Mouse (Mus musculus) liver, postnatal 0 days (tissue): ENCODE data around the gene Olfr1034. TPM values are rescaled to one million over a fixed set of nuclear protein-coding genes. Genes with fewer than 3 reads are reported as not detected.
"Not testable (repeated sequence)": the region's sequence is repeated elsewhere in the genome, so short reads cannot be mapped to it uniquely, and the experiment has no call there.

Experiments
- ATAC-seq: fragments of 200-750 bp; cut with Nextera tagmentation; 2 replicates; pipeline ENCODE4 v1.8.0; 2017; ENCODE audit warnings: mild to moderate bottlenecking, moderate library complexity
- DNase-seq: peaks from one replicate; pipeline ENCODE4 v3.0.0-alpha.2; 2016
- H3K27ac ChIP-seq: fragments of 300-500 bp; sonication (generic); 2 replicates; pipeline ENCODE4 v1.5.1; 2014; ENCODE audit warnings: antibody characterized with exemption, moderate library complexity, mild to moderate bottlenecking, low read depth
- H3K27me3 ChIP-seq: fragments of 300-500 bp; sonication (generic); 2 replicates; pipeline ENCODE4 v1.6.1; 2014; ENCODE audit warnings: low read length, control low read depth, mixed read lengths; ENCODE audit not compliant: insufficient read depth
- H3K36me3 ChIP-seq: fragments of 300-500 bp; sonication (generic); replicated peaks from 2 replicates; pipeline ENCODE4 v1.6.1; 2014; ENCODE audit warnings: mild to moderate bottlenecking, control low read depth, low read length, moderate library complexity, mixed read lengths; ENCODE audit not compliant: insufficient read depth
- H3K4me1 ChIP-seq: fragments of 300-500 bp; sonication (generic); 2 replicates; pipeline ENCODE4 v1.6.1; 2014; ENCODE audit warnings: antibody characterized with exemption, mild to moderate bottlenecking, control low read depth; ENCODE audit not compliant: insufficient read depth
- H3K4me2 ChIP-seq: fragments of 300-500 bp; sonication (generic); 2 replicates; pipeline ENCODE4 v1.6.1; 2014; ENCODE audit warnings: low read depth, mild to moderate bottlenecking, low read length, moderate library complexity, mixed read lengths
- H3K4me3 ChIP-seq: fragments of 300-500 bp; sonication (generic); 2 replicates; pipeline ENCODE4 v1.5.1; 2014; ENCODE audit warnings: low read depth, low read length
- H3K9ac ChIP-seq: fragments of 300-500 bp; sonication (generic); replicated peaks from 2 replicates; pipeline ENCODE4 v1.6.1; 2014; ENCODE audit warnings: mild to moderate bottlenecking, moderate library complexity
- H3K9me3 ChIP-seq: fragments of 300-500 bp; sonication (generic); 2 replicates; pipeline ENCODE4 v1.6.1; 2016; ENCODE audit warnings: mild to moderate bottlenecking, control low read depth, low read length, mixed read lengths
- CTCF ChIP-seq: sonication (generic); IDR thresholded peaks from 2 replicates; pipeline ENCODE4 v1.5.1; 2016; ENCODE audit warnings: antibody characterized with exemption, low read depth
- EP300 ChIP-seq: IDR thresholded peaks from 2 replicates; pipeline ENCODE4 v1.6.1; 2016; ENCODE audit warnings: antibody characterized with exemption, low read depth, mild to moderate bottlenecking
- WGBS: fragments of 180-500 bp; shearing (Covaris S2); extraction: QIAGEN DNeasy Blood & Tissue Kit; methylation state at CpG from one replicate; pipeline ENCODE4 v1.1.7; 2014; ENCODE audit not compliant: insufficient replicate concordance; 5-methylcytosine and 5-hydroxymethylcytosine counted together
- polyA plus RNA-seq: library from polyadenylated mRNA; unstranded; fragments of >200 nt; fragmentation: Nextera tagmentation; extraction: Ambion mirVana; gene quantifications from 2 replicates; pipeline ENCODE4 v1.2.1, GENCODE M21; 2015

Olfr1034 gene
- 0.15 and 0.22 TPM in 2 replicates for polyA plus RNA-seq

DNA sequence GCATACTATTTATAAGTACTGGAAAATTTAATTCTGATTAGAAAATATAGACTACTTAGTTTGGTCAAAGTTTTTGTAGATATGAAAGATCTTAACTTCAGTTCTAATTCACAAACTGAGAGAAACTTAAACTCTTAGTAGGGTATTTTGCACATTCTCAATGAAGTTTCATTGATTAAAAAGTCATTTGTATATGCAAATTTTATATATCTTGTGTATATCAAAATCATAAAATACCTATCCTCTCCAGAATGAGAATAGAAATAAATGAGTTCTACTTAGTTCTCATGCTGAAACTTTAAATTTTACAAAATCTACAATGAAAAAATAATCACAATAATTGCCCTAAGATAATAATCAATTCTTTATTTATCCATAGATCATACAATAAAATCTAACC is at the start of gene Olfr1034:
Gene Olfr1034, plus strand, starts transcription at position 301 of the 400 bp plus-strand sequence.
- TF ChIP-seq CTCF, result no peak
- TF ChIP-seq EP300, result no peak
- no peak for ATAC-seq
- DNase-seq, result no peak
- H3K9me3 ChIP-seq, result no peaks in the 10 kb centered on the region
- no peak within 1 kb of the TSS for H3K27ac ChIP-seq
- H3K9ac ChIP-seq, result no peak within 1 kb of the TSS
- no peaks in the 10 kb centered on the region for H3K4me1 ChIP-seq
- no peaks in the 10 kb centered on the region for H3K36me3 ChIP-seq
- no peaks in the 10 kb centered on the region for H3K27me3 ChIP-seq
- no peak within 1 kb of the TSS for H3K4me2 ChIP-seq
- no peak within 1 kb of the TSS for H3K4me3 ChIP-seq

DNA sequence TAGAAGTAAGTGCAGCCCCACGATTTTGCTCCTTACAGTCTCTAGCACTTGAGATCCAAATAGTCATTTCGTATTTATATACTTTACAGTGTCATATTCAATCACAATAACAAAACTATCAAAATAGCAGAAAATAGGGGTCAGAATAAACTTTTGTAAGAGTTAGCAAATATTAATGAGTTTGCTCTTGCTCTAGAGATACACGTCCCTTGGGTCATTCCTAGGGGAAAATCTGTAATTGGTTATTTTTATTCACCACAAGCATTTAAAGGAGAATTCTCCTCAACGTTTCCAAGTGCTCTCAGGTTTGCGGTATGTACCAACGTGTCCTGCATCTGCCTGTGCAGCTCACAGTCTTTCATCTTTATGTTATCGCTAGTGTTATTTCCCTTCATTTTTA is 40.4 kb upstream of the Olfr1034 start, which contains the start of gene Olfr1032:
Gene Olfr1032, plus strand, starts transcription at position 301 of the 400 bp plus-strand sequence.
- no peaks in the 10 kb centered on the region for H3K27me3 ChIP-seq
- WGBS, result 79% methylated on average over 7 of the region's 7 CpGs
- H3K9ac ChIP-seq, result no peak within 1 kb of the TSS
- no peak within 1 kb of the TSS for H3K27ac ChIP-seq
- H3K4me1 ChIP-seq, result no peaks in the 10 kb centered on the region
- no peaks in the 10 kb centered on the region for H3K36me3 ChIP-seq
- no peaks in the 10 kb centered on the region for H3K9me3 ChIP-seq
- no peak within 1 kb of the TSS for H3K4me3 ChIP-seq
- no peak for TF ChIP-seq EP300
- no peak for TF ChIP-seq CTCF
- DNase-seq (no peak), ATAC-seq (no peak)
- H3K4me2 ChIP-seq, result no peak within 1 kb of the TSS

DNA sequence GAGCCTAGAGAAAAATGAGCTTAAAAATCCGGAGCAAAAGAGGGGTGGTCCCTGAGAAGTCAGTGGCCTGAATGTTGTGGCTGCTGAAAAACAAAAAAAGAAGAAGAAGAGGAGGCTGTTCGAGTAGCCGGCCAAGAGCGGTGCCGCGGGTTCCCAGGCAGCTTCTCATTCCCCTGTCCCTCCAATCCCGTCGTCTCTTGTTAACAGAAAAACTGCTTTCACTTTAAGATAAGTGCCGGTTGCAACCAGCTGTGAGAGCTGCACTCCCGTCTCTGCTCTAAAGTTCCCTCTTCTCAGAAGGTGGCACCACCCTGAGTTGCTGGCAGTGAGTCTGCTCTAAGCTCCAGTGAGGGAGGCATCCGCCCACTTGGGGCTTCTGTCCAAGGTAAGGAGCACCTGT is 25.3 kb upstream of the Olfr1034 start, which contains the start of gene Olfr1033:
Gene Olfr1033, plus strand, starts transcription at position 228 of the 400 bp plus-strand sequence.
- not testable (repeated sequence) for ATAC-seq, H3K27me3 ChIP-seq, H3K36me3 ChIP-seq, H3K9me3 ChIP-seq, H3K9ac ChIP-seq, H3K4me1 ChIP-seq
- WGBS, result 6% methylated on average over 10 of the region's 11 CpGs
- Histone ChIP-seq H3K4me3 (peak within 1 kb of the TSS; percentile 40), H3K27ac (peak within 1 kb of the TSS; percentile 82), H3K4me2 (peak within 1 kb of the TSS; percentile 52; the same call in 1 of the 2 replicates)
- peak; percentile 30 for DNase-seq

DNA sequence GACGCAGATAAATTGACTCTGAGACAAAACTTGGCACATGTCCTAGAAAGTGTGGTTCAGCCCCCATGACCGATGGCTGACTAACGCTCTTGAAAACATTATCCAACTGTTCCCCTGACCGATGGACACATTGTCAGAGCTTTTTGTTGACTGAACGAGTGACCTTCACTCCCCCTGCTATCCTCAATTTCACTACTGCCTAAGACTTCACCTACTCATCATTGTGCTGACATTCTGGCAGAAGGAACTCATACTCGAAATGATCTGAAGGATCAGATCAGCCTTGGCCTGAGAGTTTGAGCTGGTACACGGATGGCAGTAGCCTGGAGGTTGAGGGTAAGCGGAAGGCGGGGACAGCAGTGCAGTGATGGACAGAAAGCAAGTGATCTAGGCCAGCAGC is 24.1 kb upstream of the Olfr1034 start:
- H3K9ac ChIP-seq, ATAC-seq, H3K27me3 ChIP-seq, H3K4me1 ChIP-seq, H3K36me3 ChIP-seq, H3K4me3 ChIP-seq, H3K9me3 ChIP-seq, H3K4me2 ChIP-seq, DNase-seq: not testable (repeated sequence)
- 48% methylated on average over 2 of the region's 9 CpGs for WGBS
- H3K27ac ChIP-seq, result 0 out of 2 replicates have a peak overlapping the region, but pooled peaks have one; percentile 22

DNA sequence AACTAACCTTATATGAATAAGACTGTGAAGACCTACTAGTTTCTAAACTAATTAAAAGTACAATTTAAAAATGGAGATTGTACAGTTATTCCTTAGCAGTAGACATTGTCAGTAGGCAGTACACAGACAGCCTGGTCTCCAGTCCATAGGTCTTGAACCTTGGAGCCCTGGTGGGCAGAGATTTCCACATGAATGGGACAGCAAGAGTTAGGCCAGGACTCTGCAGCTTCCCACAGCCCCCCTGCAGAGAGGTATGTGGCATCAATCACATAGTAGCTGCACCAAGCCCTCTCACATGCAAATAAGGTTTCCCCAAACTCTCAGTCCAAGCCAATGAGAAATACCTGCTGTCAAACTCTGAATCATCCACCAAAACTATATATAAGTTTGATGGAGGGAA is 5.1 kb downstream of the Olfr1034 start:
- not testable (repeated sequence) for H3K36me3 ChIP-seq, ATAC-seq

DNA sequence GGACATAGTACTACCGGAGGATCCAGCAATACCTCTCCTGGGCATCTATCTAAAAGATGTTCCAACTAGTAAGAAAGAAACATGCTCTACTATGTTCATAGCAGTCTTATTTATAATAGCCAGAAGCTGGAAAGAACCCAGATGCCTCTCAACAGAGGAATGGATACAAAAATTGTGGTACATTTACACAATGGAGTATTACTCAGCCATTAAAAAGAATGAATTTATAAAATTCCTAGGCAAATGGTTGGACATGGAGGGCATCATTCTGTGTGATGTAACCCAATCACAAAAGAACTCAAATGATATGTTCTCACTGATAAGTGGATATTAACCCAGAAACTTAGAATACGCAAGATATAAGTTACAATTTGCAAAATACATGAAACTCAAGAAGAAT is 18.1 kb downstream of the Olfr1034 start:
- not testable (repeated sequence) for H3K9me3 ChIP-seq, H3K4me2 ChIP-seq, H3K36me3 ChIP-seq, DNase-seq, H3K4me3 ChIP-seq, H3K27me3 ChIP-seq, H3K9ac ChIP-seq, H3K4me1 ChIP-seq, H3K27ac ChIP-seq, ATAC-seq
- 84% methylated on average over 2 of the region's 2 CpGs for WGBS

More for the DNA sequence above, 5.1 kb downstream of the Olfr1034 start:
- not testable (repeated sequence) for H3K4me1 ChIP-seq, H3K4me2 ChIP-seq, H3K27ac ChIP-seq, DNase-seq, H3K9me3 ChIP-seq, H3K9ac ChIP-seq, H3K4me3 ChIP-seq, H3K27me3 ChIP-seq

DNA sequence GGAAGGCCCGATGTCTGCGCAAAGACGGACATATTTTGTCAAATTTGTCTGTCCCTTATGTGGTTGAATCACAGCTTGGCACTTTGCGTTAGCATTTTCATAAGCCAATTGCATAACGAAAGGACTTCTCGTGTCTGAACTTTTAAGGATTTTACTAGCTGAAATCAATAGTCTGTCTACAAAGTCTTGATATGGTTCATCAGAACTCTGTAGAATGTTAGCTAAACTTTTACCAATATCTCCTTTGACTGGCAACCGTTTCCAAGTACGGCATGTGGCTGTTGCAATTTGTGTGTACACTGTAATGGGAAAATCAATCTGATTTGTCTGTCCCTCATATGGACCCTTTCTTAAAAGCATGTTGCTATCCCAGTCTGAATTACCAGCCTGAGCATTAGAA is 24.5 kb downstream of the Olfr1034 start:
- WGBS, result 64% methylated on average over 8 of the region's 8 CpGs
- peak overlapping the region; percentile 26; the same call in 1 of the 2 replicates for H3K27ac ChIP-seq
- H3K4me1 ChIP-seq, result no peaks in the 10 kb centered on the region
- DNase-seq (peak; percentile 14), ATAC-seq (peak; percentile 90)
- H3K9ac ChIP-seq, result no peak overlapping the region
- peaks cover 2% of the 10 kb centered on the region; the same call in 1 of the 2 replicates for H3K9me3 ChIP-seq
- no peaks in the 10 kb centered on the region for H3K36me3 ChIP-seq
- no peaks in the 10 kb centered on the region for H3K27me3 ChIP-seq
- TF ChIP-seq CTCF, result no peak
- peak; percentile 64 for TF ChIP-seq EP300
- no peak overlapping the region for H3K4me3 ChIP-seq
- no peak overlapping the region for H3K4me2 ChIP-seq

DNA sequence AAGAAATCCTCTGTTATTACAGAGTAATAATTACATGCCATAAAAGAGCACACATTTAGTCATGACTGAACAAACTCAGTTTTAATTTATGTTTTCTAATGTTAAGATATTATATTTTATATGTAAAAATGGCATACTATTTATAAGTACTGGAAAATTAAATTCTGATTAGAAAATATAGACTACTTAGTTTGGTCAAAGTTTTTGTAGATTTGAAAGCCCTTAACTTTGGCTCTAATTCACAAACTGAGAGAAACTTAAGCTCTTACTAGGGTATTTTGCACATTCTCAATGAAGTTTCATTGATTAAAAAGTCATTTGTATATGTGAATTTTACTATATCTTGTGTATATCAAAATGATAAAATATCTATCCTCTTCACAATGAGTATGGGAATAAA is 28.0 kb downstream of the Olfr1034 start, which contains the start of gene Olfr1036:
Gene Olfr1036, plus strand, starts transcription at position 301 of the 400 bp plus-strand sequence.
- not testable (repeated sequence) for ATAC-seq, H3K4me2 ChIP-seq, H3K4me3 ChIP-seq, H3K36me3 ChIP-seq, H3K9me3 ChIP-seq, H3K27ac ChIP-seq, DNase-seq, H3K9ac ChIP-seq, H3K4me1 ChIP-seq, H3K27me3 ChIP-seq

DNA sequence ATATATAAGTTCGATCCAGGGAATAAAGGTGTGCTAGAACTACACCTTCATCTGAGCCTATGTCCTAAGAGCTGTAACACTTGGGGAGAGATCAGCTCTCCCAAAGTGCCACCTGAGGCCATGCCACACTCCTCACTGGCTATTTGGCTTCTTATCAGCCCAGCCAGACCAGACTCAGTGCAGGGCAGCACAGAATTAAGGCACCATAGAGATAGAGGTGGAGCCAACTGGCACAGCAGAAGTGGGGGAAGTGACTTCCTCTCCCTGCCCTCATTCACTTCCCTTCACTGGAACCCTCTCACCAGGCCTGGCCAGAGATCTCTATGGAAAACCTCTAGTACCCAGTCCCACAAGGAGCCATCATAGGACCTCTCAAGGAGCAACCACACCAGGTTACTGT is 34.8 kb downstream of the Olfr1034 start:
- WGBS, result 87% methylated on average over 1 of the region's 1 CpGs
- not testable (repeated sequence) for DNase-seq, H3K4me2 ChIP-seq, H3K36me3 ChIP-seq, H3K9me3 ChIP-seq, H3K4me3 ChIP-seq, ATAC-seq, H3K4me1 ChIP-seq, H3K27ac ChIP-seq, H3K27me3 ChIP-seq, H3K9ac ChIP-seq
